Mouse (Mus musculus): ENCODE results near the gene Zfp385c. TPM values are rescaled to one million over a fixed set of nuclear protein-coding genes. Genes with fewer than 3 reads are reported as not detected.
"Not testable (repeated sequence)": the region's sequence is repeated elsewhere in the genome, so short reads cannot be mapped to it uniquely, and the experiment has no call there.

The Zfp385c gene
- polyA plus RNA-seq, 1 experiment from 2014 or later, result 0.80 TPM

DNA sequence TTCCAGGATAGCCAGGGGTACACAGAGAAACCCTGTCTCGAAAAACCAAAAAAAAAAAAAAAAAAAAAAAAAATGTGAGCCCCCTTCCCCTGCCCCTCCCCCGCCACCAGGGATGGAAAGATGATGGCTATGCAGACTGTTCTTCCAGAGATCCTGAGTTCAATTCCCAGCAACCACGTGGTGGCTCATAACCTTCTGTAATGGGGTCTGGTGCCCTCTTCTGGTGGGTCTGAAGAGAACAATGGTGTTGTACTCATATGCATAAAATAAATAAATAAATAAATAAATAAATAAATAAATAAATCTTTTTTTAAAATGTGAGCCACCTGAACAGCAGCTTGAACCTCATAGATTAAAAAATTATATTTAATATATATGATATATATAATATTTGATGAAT is 36.7 kb downstream of the Zfp385c start:
- not testable (repeated sequence) for H3K27ac ChIP-seq (ENCODE audit: low read length); H3K36me3 ChIP-seq (ENCODE audit: control insufficient read depth, insufficient read depth); H3K4me3 ChIP-seq (replicated peaks; ENCODE audit: low read length); H3K4me1 ChIP-seq (replicated peaks; ENCODE audit: control insufficient read depth, insufficient read depth, low read length); H3K9ac ChIP-seq (replicated peaks; ENCODE audit: low read depth, low read length); ATAC-seq; H3K27me3 ChIP-seq (replicated peaks; ENCODE audit: control insufficient read depth, insufficient read depth, low read length); H3K9me3 ChIP-seq (ENCODE audit: control insufficient read depth, low read length); H3K4me2 ChIP-seq (ENCODE audit: low read length)
- WGBS, result 51% methylated on average over 2 of the region's 3 CpGs

GRCm38 (mm10) chr11:100651748-100652147 is 40.5 kb downstream of the Zfp385c start:
- H3K4me1 ChIP-seq (replicated peaks; ENCODE audit: control insufficient read depth, insufficient read depth, low read length), result peaks cover 4% of the 10 kb centered on the region
- no peak overlapping the region for H3K4me2 ChIP-seq (ENCODE audit: low read length)
- no peak overlapping the region for H3K27ac ChIP-seq (ENCODE audit: low read length)
- 22% methylated on average over 3 of the region's 3 CpGs for WGBS
- H3K9ac ChIP-seq (replicated peaks; ENCODE audit: low read depth, low read length), result no peak overlapping the region
- no peaks in the 10 kb centered on the region for H3K9me3 ChIP-seq (ENCODE audit: control insufficient read depth, low read length)
- no peak for ATAC-seq
- no peak overlapping the region for H3K4me3 ChIP-seq (replicated peaks; ENCODE audit: low read length)
- H3K36me3 ChIP-seq (ENCODE audit: control insufficient read depth, insufficient read depth), result no peaks in the 10 kb centered on the region
- H3K27me3 ChIP-seq (replicated peaks; ENCODE audit: control insufficient read depth, insufficient read depth, low read length), result peaks cover 21% of the 10 kb centered on the region

DNA sequence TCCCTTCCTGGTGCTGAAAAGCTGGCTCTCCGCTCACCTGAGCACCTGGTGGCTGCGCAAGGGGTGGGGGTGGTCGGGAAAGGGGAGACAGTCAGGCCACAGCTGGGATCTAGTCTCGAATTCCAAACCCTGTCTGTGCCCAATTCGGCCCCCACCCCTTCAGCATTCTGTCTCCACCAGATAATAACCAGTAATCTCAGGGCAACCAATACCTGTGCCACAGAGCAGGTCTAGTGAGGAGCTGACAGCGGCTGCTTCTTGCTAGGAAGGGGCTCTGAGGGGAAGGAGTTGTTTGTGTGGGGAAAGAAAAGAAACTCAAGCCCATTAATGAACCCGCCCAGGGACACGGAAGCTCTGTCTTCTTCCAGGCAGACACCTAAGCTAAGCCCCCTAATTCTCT is 41.0 kb downstream of the Zfp385c start:
- Histone ChIP-seq H3K27me3 (replicated peaks; ENCODE audit: control insufficient read depth, insufficient read depth, low read length) (peaks cover 21% of the 10 kb centered on the region), H3K4me1 (replicated peaks; ENCODE audit: control insufficient read depth, insufficient read depth, low read length) (no peaks in the 10 kb centered on the region), H3K9ac (replicated peaks; ENCODE audit: low read depth, low read length) (no peak overlapping the region), H3K27ac (ENCODE audit: low read length) (no peak overlapping the region), H3K9me3 (ENCODE audit: control insufficient read depth, low read length) (no peaks in the 10 kb centered on the region), H3K36me3 (ENCODE audit: control insufficient read depth, insufficient read depth) (no peaks in the 10 kb centered on the region), H3K4me3 (replicated peaks; ENCODE audit: low read length) (no peak overlapping the region), H3K4me2 (ENCODE audit: low read length) (no peak overlapping the region)
- 11% methylated on average over 8 of the region's 8 CpGs for WGBS
- ATAC-seq, result no peak

- WGBS, result 84% methylated on average over 8 of the region's 8 CpGs
- ATAC-seq, result no peak
- H3K4me3 ChIP-seq (replicated peaks; ENCODE audit: low read length), result no peak overlapping the region
Observed at GRCm38 (mm10) chr11:100648405-100648804, 43.9 kb downstream of the Zfp385c start.

GRCm38 (mm10) chr11:100646265-100646664 is 46.0 kb downstream of the Zfp385c start:
- no peak for ATAC-seq
- peaks cover 18% of the 10 kb centered on the region for H3K27me3 ChIP-seq (replicated peaks; ENCODE audit: control insufficient read depth, insufficient read depth, low read length)
- H3K4me2 ChIP-seq (ENCODE audit: low read length), result no peak overlapping the region
- no peak overlapping the region for H3K27ac ChIP-seq (ENCODE audit: low read length)
- WGBS, result 0% methylated on average over 1 of the region's 1 CpGs
- H3K4me1 ChIP-seq (replicated peaks; ENCODE audit: control insufficient read depth, insufficient read depth, low read length), result peaks cover 4% of the 10 kb centered on the region
- no peak overlapping the region for H3K4me3 ChIP-seq (replicated peaks; ENCODE audit: low read length)
- H3K9ac ChIP-seq (replicated peaks; ENCODE audit: low read depth, low read length), result no peak overlapping the region
- no peaks in the 10 kb centered on the region for H3K36me3 ChIP-seq (ENCODE audit: control insufficient read depth, insufficient read depth)
- H3K9me3 ChIP-seq (ENCODE audit: control insufficient read depth, low read length), result no peaks in the 10 kb centered on the region

More at GRCm38 (mm10) chr11:100648405-100648804, 43.9 kb downstream of the Zfp385c start:
- Histone ChIP-seq H3K9ac (replicated peaks; ENCODE audit: low read depth, low read length) (no peak overlapping the region), H3K4me1 (replicated peaks; ENCODE audit: control insufficient read depth, insufficient read depth, low read length) (peaks cover 4% of the 10 kb centered on the region), H3K4me2 (ENCODE audit: low read length) (no peak overlapping the region), H3K27ac (ENCODE audit: low read length) (no peak overlapping the region), H3K9me3 (ENCODE audit: control insufficient read depth, low read length) (no peaks in the 10 kb centered on the region), H3K27me3 (replicated peaks; ENCODE audit: control insufficient read depth, insufficient read depth, low read length) (peaks cover 21% of the 10 kb centered on the region), H3K36me3 (ENCODE audit: control insufficient read depth, insufficient read depth) (no peaks in the 10 kb centered on the region)

GRCm38 (mm10) chr11:100643612-100644575 is 48.4 kb downstream of the Zfp385c start:
- Histone ChIP-seq H3K27me3 (replicated peaks; ENCODE audit: control insufficient read depth, insufficient read depth, low read length) (peaks cover 8% of the 10 kb centered on the region; the same call in 1 of the 2 replicates), H3K27ac (ENCODE audit: low read length) (no peak overlapping the region), H3K9me3 (ENCODE audit: control insufficient read depth, low read length) (no peaks in the 10 kb centered on the region), H3K4me1 (replicated peaks; ENCODE audit: control insufficient read depth, insufficient read depth, low read length) (peaks cover 15% of the 10 kb centered on the region), H3K4me2 (ENCODE audit: low read length) (no peak overlapping the region), H3K36me3 (ENCODE audit: control insufficient read depth, insufficient read depth) (no peaks in the 10 kb centered on the region), H3K4me3 (replicated peaks; ENCODE audit: low read length) (no peak overlapping the region), H3K9ac (replicated peaks; ENCODE audit: low read depth, low read length) (no peak overlapping the region)
- 51% methylated on average over 15 of the region's 15 CpGs for WGBS
- ATAC-seq, result no peak

GRCm38 (mm10) chr11:100640159-100640906 is 51.9 kb downstream of the Zfp385c start:
- H3K4me1 ChIP-seq (replicated peaks; ENCODE audit: control insufficient read depth, insufficient read depth, low read length), result peaks cover 15% of the 10 kb centered on the region
- ATAC-seq, result peak; percentile 69
- peak overlapping the region; percentile 49 for H3K4me3 ChIP-seq (replicated peaks; ENCODE audit: low read length)
- peak overlapping the region; percentile 57 for H3K9ac ChIP-seq (replicated peaks; ENCODE audit: low read depth, low read length)
- H3K9me3 ChIP-seq (ENCODE audit: control insufficient read depth, low read length), result no peaks in the 10 kb centered on the region
- H3K4me2 ChIP-seq (ENCODE audit: low read length), result peak overlapping the region; percentile 85
- no peaks in the 10 kb centered on the region for H3K36me3 ChIP-seq (ENCODE audit: control insufficient read depth, insufficient read depth)
- WGBS, result 7% methylated on average over 52 of the region's 52 CpGs
- no peak overlapping the region for H3K27ac ChIP-seq (ENCODE audit: low read length)
- peaks cover 5% of the 10 kb centered on the region; the same call in 1 of the 2 replicates for H3K27me3 ChIP-seq (replicated peaks; ENCODE audit: control insufficient read depth, insufficient read depth, low read length)

- Histone ChIP-seq H3K4me2 (ENCODE audit: low read length) (no peak overlapping the region), H3K9me3 (ENCODE audit: control insufficient read depth, low read length) (no peaks in the 10 kb centered on the region), H3K27me3 (replicated peaks; ENCODE audit: control insufficient read depth, insufficient read depth, low read length) (peaks cover under 1% of the 10 kb centered on the region; the same call in 1 of the 2 replicates), H3K36me3 (ENCODE audit: control insufficient read depth, insufficient read depth) (no peaks in the 10 kb centered on the region), H3K27ac (ENCODE audit: low read length) (no peak overlapping the region), H3K4me3 (replicated peaks; ENCODE audit: low read length) (no peak overlapping the region), H3K9ac (replicated peaks; ENCODE audit: low read depth, low read length) (no peak overlapping the region), H3K4me1 (replicated peaks; ENCODE audit: control insufficient read depth, insufficient read depth, low read length) (no peaks in the 10 kb centered on the region; the same call in 1 of the 2 replicates)
- ATAC-seq, result no peak
- WGBS, result 65% methylated on average over 7 of the region's 7 CpGs
Observed at GRCm38 (mm10) chr11:100634530-100634929, 57.7 kb downstream of the Zfp385c start.

- ATAC-seq, result no peak; the same call in 1 of the 2 replicates
- H3K4me2 ChIP-seq (ENCODE audit: low read length), result no peak overlapping the region
- H3K9me3 ChIP-seq (ENCODE audit: control insufficient read depth, low read length), result no peaks in the 10 kb centered on the region
- H3K4me1 ChIP-seq (replicated peaks; ENCODE audit: control insufficient read depth, insufficient read depth, low read length), result peaks cover 19% of the 10 kb centered on the region
- no peaks in the 10 kb centered on the region for H3K27me3 ChIP-seq (replicated peaks; ENCODE audit: control insufficient read depth, insufficient read depth, low read length)
- 51% methylated on average over 13 of the region's 13 CpGs for WGBS
- H3K4me3 ChIP-seq (replicated peaks; ENCODE audit: low read length), result no peak overlapping the region
- H3K36me3 ChIP-seq (ENCODE audit: control insufficient read depth, insufficient read depth), result peaks cover 9% of the 10 kb centered on the region
- H3K9ac ChIP-seq (replicated peaks; ENCODE audit: low read depth, low read length), result 0 out of 2 replicates have a peak overlapping the region, but pooled peaks have one; percentile 8
- H3K27ac ChIP-seq (ENCODE audit: low read length), result no peak overlapping the region
Observed at GRCm38 (mm10) chr11:100628862-100629352, 63.3 kb downstream of the Zfp385c start.
